Mouse (Mus musculus): Measurements from ENCODE around the gene Smim23.

The Smim23 gene

DNA sequence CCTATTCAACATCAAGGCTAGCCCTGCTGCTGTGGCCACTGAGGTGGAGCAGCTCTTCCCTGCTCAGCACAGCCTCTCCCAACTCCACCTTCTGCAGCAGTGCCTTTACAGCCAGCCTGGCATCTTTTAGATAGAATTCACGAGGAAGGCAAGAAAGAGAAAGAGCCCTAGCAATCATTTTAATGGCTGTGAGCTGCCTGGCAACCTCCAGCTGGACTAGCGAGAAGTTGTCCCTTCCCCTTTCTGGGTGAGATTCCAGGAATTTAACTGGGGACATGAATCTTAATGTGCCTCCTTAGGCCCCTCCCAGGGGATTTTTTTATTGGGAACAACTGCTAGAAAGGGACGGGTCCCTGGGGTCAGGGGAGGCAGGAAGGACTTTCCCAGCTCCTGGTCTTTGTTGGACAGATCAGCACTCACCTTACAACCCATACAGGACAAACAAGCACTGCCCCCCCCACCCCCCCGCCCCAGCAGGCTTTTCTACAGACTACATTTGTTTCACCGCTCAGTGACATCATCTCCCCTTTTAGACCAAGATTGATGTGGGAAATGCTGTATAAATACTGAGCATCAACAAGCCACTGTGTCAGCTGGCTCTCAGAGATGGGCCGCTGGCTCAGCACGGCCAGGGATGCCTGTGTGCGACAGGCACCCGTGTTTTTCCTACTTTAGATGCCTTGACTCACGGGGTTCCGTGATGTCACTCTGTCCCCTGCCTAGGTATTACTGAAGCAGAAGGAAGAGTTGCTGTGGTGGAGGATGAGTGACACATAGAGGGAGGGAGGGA, 43.5 kb downstream of the Smim23 start:
- DNase-seq = peak; percentile 12 to 17

DNA sequence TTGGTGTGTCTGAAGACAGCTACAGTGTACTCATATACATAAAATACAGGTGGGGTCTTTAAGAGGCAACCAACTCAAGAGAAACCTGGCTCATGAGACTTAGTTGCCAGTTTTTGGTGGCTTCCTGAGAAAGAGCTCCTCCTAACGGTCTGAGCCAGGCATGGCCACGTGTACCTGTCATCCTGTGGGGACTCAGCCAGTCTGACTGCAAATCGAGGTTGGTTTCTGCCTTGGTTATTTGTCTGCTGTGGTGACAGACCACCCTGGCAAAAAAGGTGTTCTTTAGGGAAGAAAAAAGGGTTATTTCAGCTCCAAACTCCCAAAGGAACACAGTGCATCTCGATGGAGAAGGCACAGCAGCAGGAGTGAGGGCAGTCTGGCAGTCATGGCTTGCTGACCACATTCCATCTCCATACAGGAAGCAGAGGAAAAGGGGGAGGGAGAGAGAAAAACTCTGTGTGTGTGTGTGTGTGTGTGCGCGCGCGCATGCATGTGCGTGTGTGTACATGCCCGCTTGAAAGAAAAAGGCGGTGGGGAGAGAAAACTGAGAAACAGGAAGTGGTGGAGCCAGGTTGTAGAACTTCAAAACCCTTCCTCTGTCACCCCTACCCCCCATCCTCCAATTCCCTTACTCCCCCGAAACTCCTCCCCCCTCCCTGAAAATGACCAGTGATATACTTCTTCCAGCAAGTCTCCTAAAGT, 55.6 kb downstream of the Smim23 start:
- DNase-seq = no peak
